22 mouse cellular contexts compared by ENCODE assay signal in the genomic region with DNA sequence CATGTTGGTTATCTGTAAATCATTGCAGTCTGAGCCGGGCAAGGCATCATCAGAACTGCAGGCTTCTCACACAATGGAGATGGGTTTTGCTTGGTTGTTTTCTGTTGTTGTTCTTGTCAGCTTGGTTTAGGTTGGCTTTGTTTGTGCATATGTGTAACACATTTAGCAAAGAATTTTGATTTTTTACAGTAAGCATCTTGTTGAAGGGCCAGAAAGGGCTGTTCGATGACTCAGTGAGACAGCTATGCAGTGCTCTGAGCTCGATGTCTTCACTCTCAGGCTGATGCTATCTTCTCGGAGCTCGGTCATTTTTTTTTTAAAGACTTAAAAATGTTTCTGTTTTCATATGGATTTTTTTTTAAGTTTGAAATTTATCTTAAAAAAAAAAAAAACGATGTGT.
DNase-seq lines count a peak whose midpoint lies in the region; ATAC-seq lines count a peak whose summit lies in the region.
"Had no signal": no experiment of that assay in that cellular context is flagged by ENCODE, and none has a peak within 500 bp of the region (broad histone marks: within the 10 kb centered on the region; RNA-seq: fewer than 3 reads in every experiment).

No protein-coding gene starts in this region.

- peak overlapping the region; percentile 48 for H3K27ac ChIP-seq in hindbrain, embryonic 13.5 days
- no peak overlapping the region for H3K27ac ChIP-seq in hindbrain, embryonic 11.5 days (ENCODE audit: low read depth, low read length)
- H3K27ac ChIP-seq in neural tube, embryonic 13.5 days (replicated peaks) = peak overlapping the region; percentile 49; the same call in 1 of the 2 replicates
- H3K27ac ChIP-seq: heart, embryonic 10.5 days; hindbrain, embryonic 10.5 days; limb, embryonic 12.5 days; liver, embryonic 13.5 days; lung, embryonic 15.5 days; macrophage had no signal

- no peaks in the 10 kb centered on the region; the same call in 1 of the 2 replicates for H3K36me3 ChIP-seq in hindbrain, embryonic 13.5 days
- no peaks in the 10 kb centered on the region for H3K36me3 ChIP-seq in hindbrain, embryonic 11.5 days (ENCODE audit: control insufficient read depth, insufficient read depth, low read length)
- no peaks in the 10 kb centered on the region for H3K36me3 ChIP-seq in neural tube, embryonic 13.5 days
- H3K36me3 ChIP-seq: liver, embryonic 13.5 days; lung, embryonic 15.5 days had no signal

- H3K4me2 ChIP-seq in hindbrain, embryonic 13.5 days = no peak overlapping the region
- H3K4me2 ChIP-seq in hindbrain, embryonic 11.5 days (replicated peaks; ENCODE audit: low read depth, low read length) = no peak overlapping the region
- H3K4me2 ChIP-seq in neural tube, embryonic 13.5 days = no peak overlapping the region
- H3K4me2 ChIP-seq: limb, embryonic 12.5 days; liver, embryonic 13.5 days; lung, embryonic 15.5 days had no signal

- WGBS in hindbrain, embryonic 13.5 days = 87% methylated on average over 6 of the region's 6 CpGs
- 91% methylated on average over 6 of the region's 6 CpGs for WGBS in hindbrain, embryonic 11.5 days
- WGBS in neural tube, embryonic 13.5 days = 84% methylated on average over 6 of the region's 6 CpGs

- no peak overlapping the region for H3K9ac ChIP-seq in hindbrain, embryonic 13.5 days
- no peak overlapping the region for H3K9ac ChIP-seq in hindbrain, embryonic 11.5 days (ENCODE audit: low read depth, low read length)
- H3K9ac ChIP-seq in neural tube, embryonic 13.5 days = no peak overlapping the region
- H3K9ac ChIP-seq: limb, embryonic 12.5 days; liver, embryonic 13.5 days; lung, embryonic 15.5 days had no signal

- H3K27me3 ChIP-seq in hindbrain, embryonic 13.5 days = no peaks in the 10 kb centered on the region
- no peaks in the 10 kb centered on the region for H3K27me3 ChIP-seq in hindbrain, embryonic 11.5 days (ENCODE audit: control insufficient read depth, insufficient read depth, low read length)
- no peaks in the 10 kb centered on the region for H3K27me3 ChIP-seq in neural tube, embryonic 13.5 days
- H3K27me3 ChIP-seq: limb, embryonic 12.5 days; liver, embryonic 13.5 days; lung, embryonic 15.5 days had no signal

- no peak overlapping the region for H3K4me3 ChIP-seq in hindbrain, embryonic 13.5 days
- no peak overlapping the region for H3K4me3 ChIP-seq in hindbrain, embryonic 11.5 days (ENCODE audit: low read depth, low read length)
- no peak overlapping the region for H3K4me3 ChIP-seq in neural tube, embryonic 13.5 days
- H3K4me3 ChIP-seq: erythroblast, embryonic 14.5 days; heart, embryonic 10.5 days; hindbrain, embryonic 10.5 days; limb, embryonic 12.5 days; liver, embryonic 13.5 days; lung, embryonic 15.5 days had no signal

- no peak for DNase-seq in hindbrain, embryonic 11.5 days (ENCODE audit: low spot score)
- DNase-seq in neural tube, embryonic 10.5 days (ENCODE audit: extremely low spot score, low spot score) = no peak
- peak; percentile 12 for DNase-seq in adipocyte (ENCODE audit: low spot score)
- no peak for DNase-seq in urinary bladder, adult 2 months (ENCODE audit: low spot score)
- DNase-seq in frontal cortex, adult 2 months (ENCODE audit: extremely low spot score in 1 of 2, low spot score in 1 of 2) = no peak
- DNase-seq: adrenal gland, postnatal 25 days; cerebellum, adult 11-12 months; cerebellum, postnatal 25 days; gastrocnemius, postnatal 36 days; kidney, adult 11 months; kidney, postnatal 10 days; liver, embryonic 13.5 days; thymus, postnatal 25 days had no signal

- ATAC-seq in hindbrain, embryonic 13.5 days (ENCODE audit: low FRiP score) = no peak
- ATAC-seq in hindbrain, embryonic 11.5 days (ENCODE audit: low FRiP score) = no peak
- no peak for ATAC-seq in neural tube, embryonic 13.5 days (ENCODE audit: low read depth)
- ATAC-seq: forebrain, embryonic 14.5 days had no signal

- 0 out of 2 replicates have a peak, but pooled peaks cover 4% of the 10 kb centered on the region for H3K4me1 ChIP-seq in hindbrain, embryonic 13.5 days (replicated peaks)
- no peaks in the 10 kb centered on the region for H3K4me1 ChIP-seq in hindbrain, embryonic 11.5 days (replicated peaks; ENCODE audit: control insufficient read depth, insufficient read depth, low read length)
- H3K4me1 ChIP-seq in neural tube, embryonic 13.5 days (replicated peaks) = 0 out of 2 replicates have a peak, but pooled peaks cover 4% of the 10 kb centered on the region
- H3K4me1 ChIP-seq: heart, embryonic 10.5 days; liver, embryonic 13.5 days had no signal

- 0 out of 2 replicates have a peak, but pooled peaks cover 3% of the 10 kb centered on the region for H3K9me3 ChIP-seq in hindbrain, embryonic 13.5 days
- no peaks in the 10 kb centered on the region for H3K9me3 ChIP-seq in hindbrain, embryonic 11.5 days (ENCODE audit: control insufficient read depth, low read length)
- no peaks in the 10 kb centered on the region for H3K9me3 ChIP-seq in neural tube, embryonic 13.5 days
- H3K9me3 ChIP-seq: heart, embryonic 10.5 days; liver, embryonic 13.5 days; lung, embryonic 15.5 days had no signal
